Mouse (Mus musculus): Measurements from ENCODE around the gene Canx.

DNA sequence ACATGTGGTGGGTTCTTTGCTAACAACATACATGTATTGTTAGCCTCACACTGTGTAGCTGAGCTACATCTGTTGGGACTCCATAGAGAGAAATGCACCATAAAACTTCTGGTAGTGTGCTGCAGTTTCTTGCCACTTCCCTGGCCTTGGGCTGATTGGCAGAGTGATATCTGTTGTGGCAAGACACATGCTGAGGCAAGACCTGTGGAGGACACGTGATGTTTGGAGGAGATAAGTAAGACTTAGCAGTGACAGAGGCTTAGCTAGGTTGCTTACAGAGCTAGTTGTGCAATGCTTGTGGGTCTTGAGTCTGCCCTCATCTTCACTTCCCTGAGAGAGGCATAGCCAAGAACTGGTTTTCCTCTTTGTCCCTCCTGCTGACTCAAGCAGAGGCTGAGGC lies 29.9 kb upstream of the Canx start:
- no peak for TF ChIP-seq CTCF (IDR thresholded peaks at IDR 0.05; ENCODE audit: insufficient read depth, low read depth, low read length)
- no peak for TF ChIP-seq POLR2A (IDR thresholded peaks at IDR 0.05; ENCODE audit: insufficient read depth, low read depth, low read length)
